Mouse (Mus musculus) thymus, adult 2 months (tissue): ENCODE data around the gene Rfc1. TPM values are rescaled to one million over a fixed set of nuclear protein-coding genes. Genes with fewer than 3 reads are reported as not detected.
"Not testable (repeated sequence)": the region's sequence is repeated elsewhere in the genome, so short reads cannot be mapped to it uniquely, and the experiment has no call there.

Experiments used
- DNase-seq: peaks from one replicate; pipeline ENCODE4 v3.0.0; 2021
- H3K27ac ChIP-seq: fragments of 200-500 bp; 2 replicates; pipeline ENCODE4 v1.5.1; 2012; ENCODE audit warnings: low read length, control low read depth; ENCODE audit not compliant: control insufficient read depth, insufficient read depth
- H3K27me3 ChIP-seq: fragments of 200-500 bp; 2 replicates; pipeline ENCODE4 v1.6.1; 2012; ENCODE audit warnings: mild to moderate bottlenecking, low read length, moderate library complexity, mixed read lengths; ENCODE audit not compliant: control insufficient read depth, insufficient read depth
- H3K36me3 ChIP-seq: fragments of 200-500 bp; 2 replicates; pipeline ENCODE4 v1.6.1; 2012; ENCODE audit warnings: mild to moderate bottlenecking, low read length, moderate library complexity; ENCODE audit not compliant: control insufficient read depth, insufficient read depth
- H3K4me1 ChIP-seq: fragments of 200-500 bp; replicated peaks from 2 replicates; pipeline ENCODE4 v1.6.1; 2012; ENCODE audit warnings: low read length; ENCODE audit not compliant: control insufficient read depth, insufficient read depth
- H3K4me3 ChIP-seq: fragments of 200-500 bp; 2 replicates; pipeline ENCODE4 v1.5.1; 2012; ENCODE audit warnings: mild to moderate bottlenecking, low read length, control low read depth, moderate library complexity; ENCODE audit not compliant: control insufficient read depth, insufficient read depth
- CTCF ChIP-seq: fragments of 200-500 bp; IDR thresholded peaks from 2 replicates; pipeline ENCODE4 v1.5.1; 2012; ENCODE audit warnings: mild to moderate bottlenecking, control low read depth, low read length, moderate library complexity, borderline replicate concordance; ENCODE audit not compliant: control insufficient read depth, poor library complexity, insufficient read depth; ENCODE audit errors: extremely low read depth
- POLR2A ChIP-seq: fragments of 200-500 bp; IDR thresholded peaks from 2 replicates; pipeline ENCODE4 v1.6.1; 2012; ENCODE audit warnings: mild to moderate bottlenecking, low read length, control low read depth, moderate library complexity; ENCODE audit not compliant: control insufficient read depth, poor library complexity, insufficient read depth; ENCODE audit errors: extremely low read depth
- WGBS: fragments of 180-500 bp; shearing (Covaris S2); methylation state at CpG from one replicate; pipeline ENCODE4 v1.1.7; 2018; 5-methylcytosine and 5-hydroxymethylcytosine counted together
- polyA plus RNA-seq: library from polyadenylated mRNA; depleted of rRNA; stranded (reverse); fragments of >200 nt; gene quantifications from 2 replicates; pipeline ENCODE4 v1.2.3, GENCODE M21; 2012

Rfc1 gene
- polyA plus RNA-seq, 1 experiment = 20.0 TPM

- no peak for DNase-seq
- TF ChIP-seq CTCF = no peak
- TF ChIP-seq POLR2A = no peak
- Histone ChIP-seq H3K27me3 (no peaks in the 10 kb centered on the region), H3K4me1 (no peaks in the 10 kb centered on the region), H3K36me3 (peaks cover 32% of the 10 kb centered on the region), H3K4me3 (no peak overlapping the region), H3K27ac (no peak overlapping the region)
- 75% methylated on average over 3 of the region's 3 CpGs for WGBS
Measured at GRCm38 (mm10) chr5:65308866-65309265, 26.6 kb downstream of the Rfc1 start.

- DNase-seq = no peak
- Histone ChIP-seq H3K36me3 (peaks cover 30% of the 10 kb centered on the region), H3K27ac (no peak overlapping the region), H3K4me3 (no peak overlapping the region), H3K27me3 (no peaks in the 10 kb centered on the region), H3K4me1 (no peaks in the 10 kb centered on the region)
- WGBS = 96% methylated on average over 7 of the region's 7 CpGs
- no peak for TF ChIP-seq POLR2A
- no peak for TF ChIP-seq CTCF
Measured at GRCm38 (mm10) chr5:65308208-65308607, 27.3 kb downstream of the Rfc1 start.

GRCm38 (mm10) chr5:65305516-65305915 lies 30.0 kb downstream of the Rfc1 start:
- Histone ChIP-seq H3K27ac (no peak overlapping the region), H3K27me3 (no peaks in the 10 kb centered on the region), H3K4me3 (no peak overlapping the region), H3K4me1 (no peaks in the 10 kb centered on the region), H3K36me3 (peaks cover 32% of the 10 kb centered on the region)
- TF ChIP-seq POLR2A = no peak
- no peak for TF ChIP-seq CTCF
- WGBS = 94% methylated on average over 9 of the region's 9 CpGs
- no peak for DNase-seq

GRCm38 (mm10) chr5:65300121-65300520 lies 35.3 kb downstream of the Rfc1 start:
- 92% methylated on average over 9 of the region's 9 CpGs for WGBS
- Histone ChIP-seq H3K36me3 (peaks cover 30% of the 10 kb centered on the region), H3K4me1 (no peaks in the 10 kb centered on the region), H3K27ac (no peak overlapping the region), H3K27me3 (no peaks in the 10 kb centered on the region), H3K4me3 (no peak overlapping the region)
- no peak for TF ChIP-seq CTCF
- DNase-seq = no peak

GRCm38 (mm10) chr5:65299623-65300022 lies 35.8 kb downstream of the Rfc1 start:
- not testable (repeated sequence) for H3K4me3 ChIP-seq, H3K27ac ChIP-seq, H3K27me3 ChIP-seq, H3K4me1 ChIP-seq, DNase-seq
- WGBS = 93% methylated on average over 1 of the region's 1 CpGs
- H3K36me3 ChIP-seq = peaks cover 35% of the 10 kb centered on the region

GRCm38 (mm10) chr5:65298167-65298950 lies 37.1 kb downstream of the Rfc1 start:
- no peaks in the 10 kb centered on the region for H3K27me3 ChIP-seq
- H3K36me3 ChIP-seq = peaks cover 46% of the 10 kb centered on the region
- no peaks in the 10 kb centered on the region for H3K4me1 ChIP-seq
- no peak for TF ChIP-seq POLR2A
- no peak for TF ChIP-seq CTCF
- no peak overlapping the region for H3K4me3 ChIP-seq
- DNase-seq = no peak
- H3K27ac ChIP-seq = no peak overlapping the region
- 96% methylated on average over 7 of the region's 7 CpGs for WGBS

GRCm38 (mm10) chr5:65294270-65294669 lies 41.2 kb downstream of the Rfc1 start:
- no peaks in the 10 kb centered on the region for H3K4me1 ChIP-seq
- no peak overlapping the region for H3K27ac ChIP-seq
- peaks cover 55% of the 10 kb centered on the region for H3K36me3 ChIP-seq
- no peaks in the 10 kb centered on the region for H3K27me3 ChIP-seq
- WGBS = 84% methylated on average over 2 of the region's 2 CpGs
- no peak for DNase-seq
- TF ChIP-seq CTCF = no peak
- no peak for TF ChIP-seq POLR2A
- no peak overlapping the region for H3K4me3 ChIP-seq
